Mouse (Mus musculus) frontal cortex, adult (tissue): Measurements from ENCODE around the gene Stk32c.

Experiments used
- ATAC-seq: cut with Nextera tagmentation; 2 replicates; pipeline ENCODE4 v1.9.2; 2017; ENCODE audit warnings: mild to moderate bottlenecking, moderate library complexity, mixed read lengths; ENCODE audit not compliant: low TSS enrichment

Stk32c gene

GRCm38 (mm10) chr7:139145891-139146290 is 67.2 kb downstream of the Stk32c start:
- no peak for ATAC-seq

GRCm38 (mm10) chr7:139143785-139144184 is 69.3 kb downstream of the Stk32c start:
- ATAC-seq: no peak

GRCm38 (mm10) chr7:139139921-139140461 is 73.1 kb downstream of the Stk32c start:
- ATAC-seq: peak; percentile 33

- ATAC-seq: peak; percentile 50; the same call in 1 of the 2 replicates
Observed at GRCm38 (mm10) chr7:139136906-139137491, 76.1 kb downstream of the Stk32c start.

GRCm38 (mm10) chr7:139135236-139135635 is 77.9 kb downstream of the Stk32c start:
- ATAC-seq: no peak; the same call in 1 of the 2 replicates

GRCm38 (mm10) chr7:139133446-139133845 is 79.7 kb downstream of the Stk32c start:
- no peak for ATAC-seq

GRCm38 (mm10) chr7:139131538-139131937 is 81.6 kb downstream of the Stk32c start:
- no peak for ATAC-seq

GRCm38 (mm10) chr7:139130361-139130760 is 82.7 kb downstream of the Stk32c start:
- ATAC-seq: no peak

GRCm38 (mm10) chr7:139128994-139129393 is 84.1 kb downstream of the Stk32c start:
- no peak for ATAC-seq

- ATAC-seq: peak; percentile 36; the same call in 1 of the 2 replicates
Observed at GRCm38 (mm10) chr7:139126549-139126948, 86.6 kb downstream of the Stk32c start.

GRCm38 (mm10) chr7:139125881-139126280 is 87.2 kb downstream of the Stk32c start:
- no peak for ATAC-seq

GRCm38 (mm10) chr7:139119775-139120153 is 93.3 kb downstream of the Stk32c start:
- ATAC-seq: no peak

GRCm38 (mm10) chr7:139119152-139119774 is 93.8 kb downstream of the Stk32c start:
- ATAC-seq: peak; percentile 84

- peak; percentile 44; the same call in 1 of the 2 replicates for ATAC-seq
Observed at GRCm38 (mm10) chr7:139107908-139108650, 105.0 kb downstream of the Stk32c start.

- ATAC-seq: no peak
Observed at GRCm38 (mm10) chr7:139105705-139106104, 107.4 kb downstream of the Stk32c start.

- ATAC-seq: no peak
Observed at GRCm38 (mm10) chr7:139105076-139105475, 108.0 kb downstream of the Stk32c start.

GRCm38 (mm10) chr7:139103960-139104381 is 109.1 kb downstream of the Stk32c start:
- ATAC-seq: no peak

GRCm38 (mm10) chr7:139101826-139102225 is 111.3 kb downstream of the Stk32c start:
- ATAC-seq: peak; percentile 29; the same call in 1 of the 2 replicates

GRCm38 (mm10) chr7:139101286-139101804 is 111.8 kb downstream of the Stk32c start:
- no peak for ATAC-seq

GRCm38 (mm10) chr7:139100531-139101095 is 112.5 kb downstream of the Stk32c start:
- no peak for ATAC-seq

GRCm38 (mm10) chr7:139096399-139096798 is 116.7 kb downstream of the Stk32c start:
- no peak for ATAC-seq

GRCm38 (mm10) chr7:139095282-139095681 is 117.8 kb downstream of the Stk32c start:
- ATAC-seq: no peak
